Mouse (Mus musculus) hindbrain, embryonic 13.5 days (tissue): ENCODE results near the gene Gm21972. TPM values are rescaled to one million over a fixed set of nuclear protein-coding genes. Genes with fewer than 3 reads are reported as not detected.

ENCODE experiments used
- ATAC-seq: fragments of 200-750 bp; cut with Nextera tagmentation; 2 replicates; pipeline ENCODE4 v1.8.0; 2017; ENCODE audit warnings: moderate TSS enrichment; ENCODE audit not compliant: low FRiP score
- H3K27ac ChIP-seq: fragments of 300-500 bp; sonication (generic); 2 replicates; pipeline ENCODE4 v1.5.1; 2015; ENCODE audit warnings: inconsistent platforms, mild to moderate bottlenecking, moderate library complexity
- H3K27me3 ChIP-seq: fragments of 300-500 bp; sonication (generic); 2 replicates; pipeline ENCODE4 v1.6.1; 2015; ENCODE audit warnings: mild to moderate bottlenecking, inconsistent platforms
- H3K36me3 ChIP-seq: fragments of 300-500 bp; sonication (generic); 2 replicates; pipeline ENCODE4 v1.6.1; 2015; ENCODE audit warnings: mild to moderate bottlenecking, inconsistent platforms
- H3K4me1 ChIP-seq: fragments of 300-500 bp; sonication (generic); replicated peaks from 2 replicates; pipeline ENCODE4 v1.6.1; 2015; ENCODE audit warnings: inconsistent platforms
- H3K4me2 ChIP-seq: fragments of 300-500 bp; sonication (generic); 2 replicates; pipeline ENCODE4 v1.6.1; 2015; ENCODE audit warnings: inconsistent platforms, mild to moderate bottlenecking, moderate library complexity
- H3K4me3 ChIP-seq: fragments of 300-500 bp; sonication (generic); 2 replicates; pipeline ENCODE4 v1.5.1; 2015; ENCODE audit warnings: mild to moderate bottlenecking, inconsistent platforms
- H3K9ac ChIP-seq: fragments of 300-500 bp; sonication (generic); 2 replicates; pipeline ENCODE4 v1.6.1; 2015; ENCODE audit warnings: mild to moderate bottlenecking, inconsistent platforms
- H3K9me3 ChIP-seq: fragments of 300-500 bp; sonication (generic); 2 replicates; pipeline ENCODE4 v1.6.1; 2016; ENCODE audit warnings: inconsistent platforms
- WGBS: fragments of 180-500 bp; shearing (Covaris S2); methylation state at CpG from one replicate; pipeline ENCODE4 v1.1.7; 2015; 5-methylcytosine and 5-hydroxymethylcytosine counted together
- polyA plus RNA-seq: library from polyadenylated mRNA; unstranded; fragments of >200 nt; fragmentation: Nextera tagmentation; extraction: Ambion mirVana; gene quantifications from 2 replicates; pipeline ENCODE4 v1.2.1, GENCODE M21; 2015

Gene Gm21972
- polyA plus RNA-seq, 1 experiment from 2014 or later = 0.48 TPM

DNA sequence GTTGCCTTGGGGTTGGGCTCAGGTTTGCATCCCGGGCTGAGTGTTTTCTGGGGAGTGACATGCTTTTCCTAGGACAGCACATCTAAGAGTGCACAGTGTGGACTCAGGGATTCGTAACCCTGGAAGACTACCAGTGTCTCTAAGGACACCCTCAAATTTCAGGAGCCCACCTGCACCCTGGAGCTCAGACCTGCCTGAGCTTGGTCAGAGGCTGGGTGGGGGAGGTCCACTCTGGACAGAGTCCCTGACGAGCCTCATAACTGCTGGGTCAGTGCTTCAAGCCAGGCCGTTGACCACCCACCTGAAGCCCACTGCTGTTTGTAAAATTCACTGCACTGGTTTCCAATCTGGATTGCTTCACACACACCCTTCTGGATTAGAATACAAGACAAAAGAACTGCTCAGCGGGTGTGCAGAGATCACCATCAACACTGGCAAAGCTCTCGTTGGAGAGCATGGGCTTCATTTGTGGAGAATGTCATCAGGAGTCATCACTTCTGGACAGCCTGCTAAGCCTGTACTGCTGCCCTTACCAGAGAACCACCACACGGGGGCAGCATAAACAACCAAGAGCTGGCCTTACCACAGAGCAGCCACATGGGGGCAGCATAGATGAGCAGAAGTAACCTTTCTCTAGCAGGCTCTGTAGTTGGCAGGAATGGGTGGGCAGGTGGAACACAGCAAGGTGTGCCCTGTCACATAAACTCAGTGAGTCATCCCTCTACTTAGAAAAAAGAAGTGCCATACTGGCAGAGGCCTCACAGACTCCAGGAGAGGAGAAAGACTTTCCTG, 45.2 kb downstream of the Gm21972 start:
- Histone ChIP-seq H3K27ac (no peak overlapping the region), H3K9ac (no peak overlapping the region), H3K4me1 (no peaks in the 10 kb centered on the region), H3K9me3 (no peaks in the 10 kb centered on the region), H3K36me3 (peaks cover 69% of the 10 kb centered on the region), H3K4me3 (no peak overlapping the region), H3K27me3 (no peaks in the 10 kb centered on the region), H3K4me2 (no peak overlapping the region)
- ATAC-seq = peak; percentile 49; the same call in 1 of the 2 replicates
- WGBS = 46% methylated on average over 7 of the region's 7 CpGs

DNA sequence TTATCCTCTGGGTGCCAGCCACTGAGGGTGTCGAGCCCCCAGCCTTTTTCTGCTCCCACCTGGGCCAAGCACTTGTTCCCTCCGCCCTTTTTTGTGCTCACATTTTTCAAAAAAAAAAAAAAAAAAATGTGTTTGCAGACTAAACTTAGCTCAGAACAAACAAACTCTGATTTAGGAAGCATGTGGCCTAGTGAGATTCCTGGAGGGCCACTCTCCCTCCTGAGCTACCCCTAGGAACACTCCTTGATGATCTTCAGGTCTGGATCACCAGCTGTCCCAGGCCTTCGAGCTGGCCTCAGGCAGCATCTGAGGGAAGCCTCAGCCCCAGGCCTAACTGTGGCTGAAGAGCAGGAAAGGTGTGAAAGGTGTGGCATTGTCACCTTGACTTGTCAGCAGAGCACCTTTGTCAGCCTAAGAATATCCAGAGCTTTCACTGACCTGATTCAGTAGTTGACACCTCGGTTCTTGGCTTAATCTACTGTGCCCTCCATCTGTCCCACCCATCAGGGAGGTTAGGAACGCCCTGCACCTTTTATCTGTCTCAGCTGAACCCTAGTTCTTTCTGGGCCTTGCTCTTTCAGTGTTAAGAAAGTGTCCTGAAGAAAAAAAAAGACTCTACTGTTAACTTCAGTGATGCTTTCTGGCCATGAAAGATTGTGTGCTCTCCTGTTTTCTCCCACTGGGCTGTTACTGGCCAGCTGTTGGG, 48.7 kb downstream of the Gm21972 start:
- Histone ChIP-seq H3K9me3 (no peaks in the 10 kb centered on the region), H3K4me3 (no peak overlapping the region), H3K27me3 (no peaks in the 10 kb centered on the region), H3K36me3 (peaks cover 44% of the 10 kb centered on the region), H3K4me1 (no peaks in the 10 kb centered on the region), H3K4me2 (no peak overlapping the region), H3K9ac (no peak overlapping the region), H3K27ac (no peak overlapping the region)
- no peak for ATAC-seq
- WGBS = 91% methylated on average over 5 of the region's 5 CpGs

DNA sequence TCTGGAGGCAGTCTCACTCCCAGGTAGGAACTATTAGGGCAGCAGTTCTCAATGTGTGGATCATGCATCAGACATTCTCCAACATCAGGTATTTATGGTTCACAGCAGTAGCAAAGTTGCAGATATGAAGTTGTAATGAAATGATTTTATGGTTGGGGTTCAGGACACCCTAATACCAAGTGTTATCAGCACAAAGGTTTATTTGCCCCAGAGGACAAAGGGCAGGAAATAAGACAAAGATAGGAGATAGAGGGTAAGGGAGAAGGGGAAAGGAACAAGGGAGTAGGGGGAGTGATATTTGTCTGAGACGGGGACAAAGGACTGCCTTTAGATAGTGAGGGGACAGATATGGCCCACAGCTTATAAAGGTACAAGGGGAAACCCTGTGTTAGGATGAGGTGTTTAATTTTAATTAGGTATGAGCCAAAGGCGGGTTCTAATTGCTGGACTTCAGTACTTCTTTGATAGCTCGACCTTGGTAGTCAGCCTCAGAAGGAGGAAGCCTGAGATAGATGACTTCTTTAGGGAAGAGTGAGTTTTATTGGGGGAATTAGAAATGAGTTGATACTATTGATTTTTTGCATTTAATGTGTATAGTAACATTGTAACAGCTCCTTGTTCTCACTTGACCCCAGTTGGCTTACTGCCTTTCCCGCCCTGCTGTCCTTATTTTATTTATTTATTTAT, 50.3 kb downstream of the Gm21972 start:
- no peak for ATAC-seq
- Histone ChIP-seq H3K4me2 (no peak overlapping the region), H3K27me3 (no peaks in the 10 kb centered on the region), H3K4me1 (no peaks in the 10 kb centered on the region), H3K9ac (no peak overlapping the region), H3K4me3 (no peak overlapping the region), H3K36me3 (peaks cover 31% of the 10 kb centered on the region), H3K9me3 (no peaks in the 10 kb centered on the region), H3K27ac (no peak overlapping the region)
- WGBS = 93% methylated on average over 4 of the region's 4 CpGs

DNA sequence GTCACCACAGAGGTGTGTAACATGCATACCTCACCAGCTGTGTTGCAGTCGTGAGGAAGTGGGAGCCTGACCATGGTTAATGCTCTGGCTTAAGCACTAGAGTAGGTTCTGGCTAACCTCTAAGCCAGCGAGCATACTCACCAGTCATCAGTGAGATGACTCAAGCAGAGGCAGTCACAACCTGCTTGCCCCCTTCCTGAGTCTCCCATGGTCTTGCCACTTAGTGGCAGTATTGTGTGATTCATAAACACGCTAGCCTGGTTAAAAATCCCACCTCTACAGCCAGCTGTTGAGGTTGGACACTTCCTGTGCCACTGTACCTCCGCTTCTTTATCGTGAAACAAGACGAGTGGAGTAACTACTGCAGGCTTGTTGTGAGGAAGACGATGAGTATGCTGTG, 53.3 kb downstream of the Gm21972 start:
- H3K4me2 ChIP-seq = no peak overlapping the region
- no peak overlapping the region for H3K4me3 ChIP-seq
- no peak overlapping the region for H3K9ac ChIP-seq
- H3K9me3 ChIP-seq = no peaks in the 10 kb centered on the region
- no peaks in the 10 kb centered on the region for H3K27me3 ChIP-seq
- H3K4me1 ChIP-seq = no peaks in the 10 kb centered on the region
- ATAC-seq = no peak
- WGBS = 89% methylated on average over 7 of the region's 7 CpGs
- peaks cover 44% of the 10 kb centered on the region for H3K36me3 ChIP-seq
- no peak overlapping the region for H3K27ac ChIP-seq

DNA sequence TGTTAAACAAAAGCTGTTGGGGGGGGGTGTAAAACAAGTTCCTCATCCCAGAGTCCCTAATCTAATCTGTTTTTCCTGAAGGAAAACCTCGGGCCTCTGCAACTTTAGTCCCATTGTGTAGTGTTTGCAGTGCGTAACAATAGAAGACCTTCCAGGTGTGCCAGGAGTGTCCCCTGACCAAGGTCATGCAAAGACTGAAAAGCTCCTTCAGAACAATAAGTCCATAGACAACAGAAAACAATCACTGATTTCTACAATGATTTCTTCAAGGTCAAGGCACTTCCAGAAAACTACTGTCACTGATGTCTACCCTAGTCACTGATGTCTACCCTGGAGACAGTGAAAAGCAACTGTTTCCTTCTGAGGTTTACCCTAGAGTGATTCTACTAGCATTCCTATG, 54.4 kb downstream of the Gm21972 start:
- H3K36me3 ChIP-seq = peaks cover 49% of the 10 kb centered on the region
- no peak overlapping the region for H3K4me3 ChIP-seq
- no peaks in the 10 kb centered on the region for H3K27me3 ChIP-seq
- no peak for ATAC-seq
- H3K4me2 ChIP-seq = no peak overlapping the region
- H3K27ac ChIP-seq = no peak overlapping the region
- no peak overlapping the region for H3K9ac ChIP-seq
- H3K4me1 ChIP-seq = no peaks in the 10 kb centered on the region
- H3K9me3 ChIP-seq = no peaks in the 10 kb centered on the region
- 76% methylated on average over 2 of the region's 2 CpGs for WGBS

DNA sequence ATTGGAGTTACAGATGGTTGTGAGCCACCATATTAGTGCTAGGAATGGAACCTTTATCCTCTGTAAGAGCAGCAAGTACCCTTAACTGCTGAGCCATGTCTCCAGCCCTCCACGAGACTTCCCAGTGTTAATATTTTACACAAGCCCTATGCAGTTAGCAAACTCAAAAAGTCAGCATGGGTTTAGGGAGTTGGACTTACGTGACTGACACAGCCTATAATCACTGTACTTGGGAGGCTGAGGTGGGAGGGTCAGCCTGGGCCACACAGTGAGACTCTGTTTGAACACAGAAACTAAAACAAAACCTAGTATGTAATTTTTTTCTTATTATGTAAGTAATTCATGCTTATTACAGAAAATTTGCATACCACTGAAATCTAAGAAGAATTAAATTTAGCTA, 54.8 kb downstream of the Gm21972 start:
- Histone ChIP-seq H3K4me3 (no peak overlapping the region), H3K9me3 (no peaks in the 10 kb centered on the region), H3K9ac (no peak overlapping the region), H3K4me1 (no peaks in the 10 kb centered on the region), H3K36me3 (peaks cover 49% of the 10 kb centered on the region), H3K4me2 (no peak overlapping the region), H3K27ac (no peak overlapping the region), H3K27me3 (no peaks in the 10 kb centered on the region)
- ATAC-seq = no peak
- WGBS = 86% methylated on average over 2 of the region's 2 CpGs

DNA sequence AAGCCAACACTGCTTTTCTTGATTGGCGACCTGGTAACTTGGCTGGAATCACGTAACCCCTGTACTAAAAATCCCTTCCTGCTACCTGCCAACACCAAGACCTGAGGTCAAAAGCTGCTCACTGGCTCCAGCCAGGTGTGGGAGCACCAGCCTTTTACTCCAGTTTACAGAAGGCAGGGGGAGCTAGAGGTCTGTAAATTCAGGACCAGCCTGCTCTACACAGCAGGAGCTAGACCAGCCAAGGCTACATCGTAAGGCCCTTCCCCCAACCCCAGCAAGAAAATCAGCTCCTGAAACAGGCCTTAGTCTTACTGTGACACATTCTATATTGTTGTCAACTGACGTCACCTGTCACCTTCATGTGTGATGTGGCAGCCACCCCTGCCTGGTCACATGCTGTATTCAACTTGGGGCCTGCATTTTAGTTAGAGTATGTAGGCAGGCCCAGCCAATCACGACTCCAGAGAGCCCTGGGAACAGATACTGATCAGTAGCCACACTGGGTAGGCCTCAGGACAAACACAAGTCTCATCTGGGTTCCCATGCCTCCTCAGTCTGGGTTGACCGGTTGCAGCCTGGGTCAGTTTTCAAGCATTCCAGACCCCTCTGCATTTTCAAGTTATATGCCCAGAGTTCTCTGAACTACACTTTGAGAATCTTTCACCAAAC, 55.7 kb downstream of the Gm21972 start:
- Histone ChIP-seq H3K36me3 (peaks cover 56% of the 10 kb centered on the region), H3K9ac (no peak overlapping the region), H3K4me3 (no peak overlapping the region), H3K27me3 (no peaks in the 10 kb centered on the region), H3K4me1 (no peaks in the 10 kb centered on the region), H3K4me2 (no peak overlapping the region), H3K27ac (no peak overlapping the region), H3K9me3 (no peaks in the 10 kb centered on the region)
- 88% methylated on average over 6 of the region's 6 CpGs for WGBS
- ATAC-seq = no peak

DNA sequence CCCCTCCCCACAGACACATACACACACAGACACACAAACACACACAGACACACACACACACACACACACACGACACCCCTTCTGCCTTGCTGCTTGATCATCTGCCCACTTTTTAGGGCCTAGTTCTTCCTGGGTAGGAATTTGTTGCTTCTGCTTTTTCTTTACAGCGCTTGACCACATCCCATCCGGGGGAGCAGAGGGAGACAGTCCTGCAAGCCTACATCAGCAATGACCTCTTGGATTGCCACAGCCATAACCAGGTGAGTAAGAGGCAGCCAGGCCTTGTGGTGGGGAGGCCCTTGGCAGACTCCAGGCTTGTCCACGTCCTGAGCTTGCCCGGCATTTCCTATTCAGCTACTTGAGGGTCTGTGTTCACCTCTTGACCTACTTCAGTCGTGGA, 57.4 kb downstream of the Gm21972 start:
- H3K4me2 ChIP-seq = no peak overlapping the region
- H3K27ac ChIP-seq = no peak overlapping the region
- peaks cover 68% of the 10 kb centered on the region for H3K36me3 ChIP-seq
- H3K9ac ChIP-seq = no peak overlapping the region
- H3K4me1 ChIP-seq = no peaks in the 10 kb centered on the region
- no peaks in the 10 kb centered on the region for H3K9me3 ChIP-seq
- no peak overlapping the region for H3K4me3 ChIP-seq
- no peaks in the 10 kb centered on the region for H3K27me3 ChIP-seq
- no peak for ATAC-seq
- WGBS = 87% methylated on average over 6 of the region's 6 CpGs

DNA sequence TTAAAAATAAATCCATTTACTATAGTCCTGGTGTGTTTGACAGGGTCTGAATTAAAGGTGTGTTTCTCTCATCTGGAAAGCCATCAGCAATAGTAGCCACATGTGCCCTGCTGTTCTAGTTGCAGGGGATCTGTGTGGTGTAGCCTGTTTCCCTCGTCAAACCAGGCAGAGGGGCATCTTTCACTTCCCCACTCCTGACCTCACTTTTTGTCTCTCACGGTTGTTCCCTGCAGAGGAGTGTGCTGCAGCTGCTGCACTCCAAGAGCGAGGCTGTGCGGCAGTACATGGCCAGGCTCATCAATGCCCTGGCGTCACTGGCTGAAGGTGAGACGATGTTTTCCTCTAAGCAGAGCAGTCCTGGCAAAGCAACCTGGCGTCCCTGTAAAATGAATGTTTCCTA, 60.6 kb downstream of the Gm21972 start:
- H3K4me3 ChIP-seq = no peak overlapping the region
- H3K4me1 ChIP-seq = no peaks in the 10 kb centered on the region; the same call in 1 of the 2 replicates
- peaks cover 86% of the 10 kb centered on the region for H3K36me3 ChIP-seq
- WGBS = 74% methylated on average over 7 of the region's 7 CpGs
- no peaks in the 10 kb centered on the region for H3K9me3 ChIP-seq
- no peak overlapping the region for H3K9ac ChIP-seq
- H3K4me2 ChIP-seq = no peak overlapping the region
- no peak overlapping the region for H3K27ac ChIP-seq
- H3K27me3 ChIP-seq = no peaks in the 10 kb centered on the region
- no peak for ATAC-seq

DNA sequence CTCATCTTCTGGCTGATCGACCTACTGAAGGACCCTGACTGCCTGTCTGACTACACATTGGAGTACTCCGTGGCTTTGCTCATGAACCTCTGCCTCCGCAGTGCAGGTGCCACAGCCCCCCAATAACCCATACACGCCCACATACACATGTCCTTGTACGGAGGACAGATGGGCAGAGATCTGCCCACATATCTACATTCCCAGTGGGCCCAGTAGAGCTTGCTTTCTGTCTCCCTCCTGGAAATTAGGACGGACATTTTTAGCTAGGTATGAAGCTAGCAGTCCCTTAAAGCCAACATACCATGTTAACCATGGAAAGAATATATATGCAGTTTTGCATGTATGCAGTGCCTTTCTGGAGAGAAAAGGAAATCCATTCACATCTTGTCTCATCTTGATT, 64.8 kb downstream of the Gm21972 start:
- ATAC-seq = no peak
- no peak overlapping the region for H3K9ac ChIP-seq
- peaks cover 92% of the 10 kb centered on the region for H3K36me3 ChIP-seq
- H3K4me1 ChIP-seq = no peaks in the 10 kb centered on the region; the same call in 1 of the 2 replicates
- no peak overlapping the region for H3K4me2 ChIP-seq
- no peaks in the 10 kb centered on the region for H3K27me3 ChIP-seq
- no peak overlapping the region for H3K4me3 ChIP-seq
- H3K27ac ChIP-seq = no peak overlapping the region
- 59% methylated on average over 6 of the region's 6 CpGs for WGBS
- H3K9me3 ChIP-seq = no peaks in the 10 kb centered on the region

DNA sequence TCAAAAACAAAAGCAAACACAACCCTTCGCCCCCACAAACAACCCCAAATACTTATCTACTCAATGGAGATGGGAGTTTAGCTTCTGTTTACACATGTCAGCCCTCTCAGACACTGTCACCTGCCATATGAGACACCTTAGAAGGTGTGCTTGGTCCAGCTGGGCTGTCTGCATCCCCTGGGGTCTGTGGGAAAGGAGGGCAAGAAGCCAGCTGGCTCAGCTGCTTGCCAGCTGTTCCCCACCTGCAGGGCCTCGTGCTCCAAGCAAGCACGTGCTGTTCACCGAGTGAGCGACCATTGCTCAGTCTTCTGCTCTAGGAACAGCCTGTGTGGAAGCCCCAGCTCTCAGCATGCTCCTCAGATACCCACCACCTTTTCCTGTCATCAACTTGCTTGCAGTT, 65.6 kb downstream of the Gm21972 start:
- Histone ChIP-seq H3K4me2 (no peak overlapping the region), H3K4me3 (no peak overlapping the region), H3K9ac (no peak overlapping the region), H3K27me3 (no peaks in the 10 kb centered on the region), H3K9me3 (no peaks in the 10 kb centered on the region), H3K36me3 (peaks cover 93% of the 10 kb centered on the region), H3K4me1 (no peaks in the 10 kb centered on the region; the same call in 1 of the 2 replicates), H3K27ac (no peak overlapping the region)
- ATAC-seq = no peak
- 67% methylated on average over 5 of the region's 5 CpGs for WGBS

DNA sequence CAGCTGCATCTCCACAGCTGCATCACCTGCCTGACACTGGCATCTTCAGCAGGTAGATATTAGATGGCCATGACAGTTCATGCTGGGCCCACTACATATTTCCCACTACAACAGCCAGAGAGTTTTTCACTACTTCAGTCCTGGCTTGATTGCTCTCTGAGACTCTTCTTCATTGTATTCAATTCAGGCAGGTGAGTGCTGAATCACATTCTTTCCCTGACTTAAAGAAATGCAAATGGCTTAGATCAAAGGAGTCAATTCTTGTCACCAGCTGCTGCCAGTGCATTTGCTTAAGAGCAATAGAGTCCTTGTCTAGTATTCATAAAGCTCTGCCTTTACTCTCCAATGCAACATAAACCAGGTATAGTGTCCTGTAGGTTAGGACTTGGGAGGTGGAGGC, 67.9 kb downstream of the Gm21972 start:
- Histone ChIP-seq H3K4me1 (no peaks in the 10 kb centered on the region; the same call in 1 of the 2 replicates), H3K9ac (no peak overlapping the region), H3K27ac (no peak overlapping the region), H3K4me3 (no peak overlapping the region), H3K36me3 (peaks cover 96% of the 10 kb centered on the region), H3K27me3 (no peaks in the 10 kb centered on the region), H3K4me2 (no peak overlapping the region), H3K9me3 (no peaks in the 10 kb centered on the region)
- ATAC-seq = no peak
